19 mouse cellular contexts compared by ENCODE assay signal in the genomic region with DNA sequence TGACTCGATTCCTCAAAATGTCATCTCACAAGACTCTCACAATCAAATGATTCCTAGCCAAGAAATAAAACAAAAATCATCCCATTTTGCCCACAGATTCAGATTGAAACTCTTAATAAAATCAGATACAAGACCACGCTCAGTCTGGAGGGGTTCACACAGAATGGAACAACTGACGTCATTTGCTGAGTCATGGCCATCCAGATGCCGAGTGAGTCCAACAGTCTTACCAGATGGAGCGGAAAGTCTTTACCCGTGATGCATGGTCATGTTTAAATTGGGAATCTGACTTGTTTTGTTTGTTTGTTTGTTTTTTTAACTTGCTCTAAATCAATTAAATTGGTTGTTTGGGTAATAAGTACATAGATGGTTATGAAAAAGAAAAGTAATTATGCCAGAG.
"Had no signal": no experiment of that assay in that cellular context is flagged by ENCODE, and none has a peak within 500 bp of the region (broad histone marks: within the 10 kb centered on the region; RNA-seq: fewer than 3 reads in every experiment).

No protein-coding gene starts in this region.

- DNase-seq: kidney, postnatal 10 days; kidney, postnatal 4 days; liver; lung, adult 18-20 months; lung, postnatal 10 days; lung, postnatal 36 days; thymus, adult 18-20 months; thymus, postnatal 36 days had no signal

- H3K36me3 ChIP-seq: limb, embryonic 10.5 days; limb, embryonic 13.5 days; liver, embryonic 12.5 days; liver, embryonic 15.5 days; lung, embryonic 15.5 days; midbrain, embryonic 10.5 days; midbrain, embryonic 13.5 days; neural tube, embryonic 13.5 days had no signal

- ATAC-seq: liver, embryonic 12.5 days; midbrain, embryonic 13.5 days; midbrain, embryonic 16.5 days had no signal

- H3K9me3 ChIP-seq: limb, embryonic 10.5 days; limb, embryonic 13.5 days; liver, embryonic 12.5 days had no signal

- H3K9ac ChIP-seq: limb, embryonic 13.5 days; liver, embryonic 12.5 days; liver, embryonic 15.5 days; lung, embryonic 15.5 days; midbrain, embryonic 13.5 days; neural tube, embryonic 13.5 days had no signal

- H3K4me1 ChIP-seq: limb, embryonic 10.5 days; limb, embryonic 13.5 days; liver, embryonic 12.5 days; liver, embryonic 15.5 days; lung, embryonic 15.5 days; midbrain, embryonic 10.5 days; midbrain, embryonic 13.5 days; neural tube, embryonic 13.5 days had no signal

- H3K4me3 ChIP-seq: limb, embryonic 10.5 days; limb, embryonic 13.5 days; liver, embryonic 12.5 days; liver, embryonic 15.5 days; lung, embryonic 15.5 days; megakaryocyte, embryonic 14.5 days; midbrain, embryonic 10.5 days; midbrain, embryonic 13.5 days; myocyte; neural tube, embryonic 13.5 days had no signal

- H3K4me2 ChIP-seq: limb, embryonic 13.5 days; liver, embryonic 12.5 days; liver, embryonic 15.5 days; lung, embryonic 15.5 days; midbrain, embryonic 13.5 days; neural tube, embryonic 13.5 days had no signal

- H3K27ac ChIP-seq: limb, embryonic 10.5 days; limb, embryonic 13.5 days; liver, embryonic 12.5 days; liver, embryonic 15.5 days; lung, embryonic 15.5 days; midbrain, embryonic 10.5 days; midbrain, embryonic 13.5 days; neural tube, embryonic 13.5 days had no signal

- H3K27me3 ChIP-seq: limb, embryonic 13.5 days; liver, embryonic 12.5 days; liver, embryonic 15.5 days; lung, embryonic 15.5 days; megakaryocyte, embryonic 14.5 days; midbrain, embryonic 13.5 days; neural tube, embryonic 13.5 days had no signal
